ENCODE assay signal across 20 mouse cellular contexts in the genomic region with DNA sequence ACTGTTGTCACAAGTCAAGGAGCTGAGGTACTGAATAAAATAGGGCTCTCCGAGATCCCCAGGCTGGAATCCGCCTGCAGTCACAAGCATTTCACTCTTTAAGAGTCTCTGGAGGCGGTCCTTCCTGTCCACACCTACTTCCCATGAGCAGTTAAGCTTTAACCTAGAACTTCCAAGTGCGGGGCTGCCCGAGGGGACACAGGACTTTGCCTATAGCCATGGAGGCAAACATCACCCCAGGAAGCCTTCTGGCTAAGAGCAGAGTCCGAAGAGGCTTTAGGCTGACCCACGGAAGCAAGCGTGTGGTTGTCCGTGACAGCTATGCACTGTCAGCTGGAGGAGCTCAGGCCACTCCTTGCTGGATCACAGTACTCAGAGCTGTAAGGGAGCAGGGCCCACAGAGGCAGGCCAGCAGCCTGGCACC. TPM values are rescaled to one million over a fixed set of nuclear protein-coding genes. Genes with fewer than 3 reads are reported as not detected.
DNase-seq lines count a peak whose midpoint lies in the region; ATAC-seq and TF ChIP-seq lines count a peak whose summit lies in the region.
"Had no signal": no experiment of that assay in that cellular context is flagged by ENCODE, and none has a peak within 500 bp of the region (broad histone marks: within the 10 kb centered on the region; RNA-seq: fewer than 3 reads in every experiment).

No protein-coding gene starts in this region.

- peak; percentile 80 for DNase-seq in liver, adult 2 months (ENCODE audit: extremely low read depth, low read depth, low spot score)
- no peak for DNase-seq in liver
- DNase-seq in kidney, postnatal 25 days, result peak; percentile 61 to 80
- no peak for DNase-seq in spleen, postnatal 10 days (ENCODE audit: low spot score in 2 of 2)
- no peak for DNase-seq in adrenal gland, adult (ENCODE audit: inconsistent age in 2 of 2, low spot score in 1 of 2)
- DNase-seq in adrenal gland, adult 18-20 months (ENCODE audit: low spot score in 2 of 2), result no peak
- DNase-seq: adrenal gland, adult 2 months; cerebellum, postnatal 36 days; gastrocnemius, postnatal 14 days; layer of hippocampus, postnatal 36 days; right cerebral cortex, adult 18-20 months; thymus, postnatal 4 days had no signal

- peak overlapping the region; percentile 99 for H3K27ac ChIP-seq in liver, adult 2 months (replicated peaks; ENCODE audit: insufficient read depth, low read depth, low read length)
- H3K27ac ChIP-seq in lung, embryonic 16.5 days (ENCODE audit: low read length), result no peak overlapping the region
- H3K27ac ChIP-seq: embryonic facial prominence, embryonic 13.5 days; forebrain, embryonic 15.5 days; hindbrain, postnatal 0 days; limb, embryonic 10.5 days; macrophage had no signal

- no peaks in the 10 kb centered on the region for H3K27me3 ChIP-seq in liver, adult 2 months (ENCODE audit: control insufficient read depth, insufficient read depth, low read length)
- no peaks in the 10 kb centered on the region for H3K27me3 ChIP-seq in lung, embryonic 16.5 days (ENCODE audit: control insufficient read depth, insufficient read depth, low read depth, low read length)
- H3K27me3 ChIP-seq: CH12.LX; embryonic facial prominence, embryonic 13.5 days; forebrain, embryonic 15.5 days; Patski had no signal

- H3K4me3 ChIP-seq in liver, adult 2 months (ENCODE audit: insufficient read depth, low read depth, low read length), result peak overlapping the region; percentile 62
- H3K4me3 ChIP-seq in lung, embryonic 16.5 days (ENCODE audit: low read length), result no peak overlapping the region
- H3K4me3 ChIP-seq: embryonic facial prominence, embryonic 13.5 days; forebrain, embryonic 15.5 days; limb, embryonic 10.5 days had no signal

- no peak for TF ChIP-seq CTCF in liver, adult 2 months (IDR thresholded peaks at IDR 0.05; ENCODE audit: low read depth, low read length)

- no peaks in the 10 kb centered on the region for H3K9me3 ChIP-seq in lung, embryonic 16.5 days (ENCODE audit: control insufficient read depth, low read length)
- H3K9me3 ChIP-seq: embryonic facial prominence, embryonic 13.5 days; forebrain, embryonic 15.5 days; limb, embryonic 10.5 days had no signal

- H3K36me3 ChIP-seq in liver, adult 2 months (ENCODE audit: control insufficient read depth, insufficient read depth, low read length), result no peaks in the 10 kb centered on the region
- H3K36me3 ChIP-seq in lung, embryonic 16.5 days (ENCODE audit: control insufficient read depth, insufficient read depth, low read length), result peaks cover 4% of the 10 kb centered on the region

- 17% methylated on average over 9 of the region's 9 CpGs for WGBS in liver, adult 2 months
- 52% methylated on average over 9 of the region's 9 CpGs for WGBS in lung, embryonic 16.5 days

- H3K4me2 ChIP-seq in lung, embryonic 16.5 days (ENCODE audit: low read depth, low read length), result no peak overlapping the region
- H3K4me2 ChIP-seq: embryonic facial prominence, embryonic 13.5 days; forebrain, embryonic 15.5 days had no signal

- peak; percentile 53 for ATAC-seq in lung, embryonic 16.5 days (ENCODE audit: low read depth)
- ATAC-seq: forebrain, embryonic 15.5 days; hindbrain, postnatal 0 days; Patski had no signal

- peaks cover 53% of the 10 kb centered on the region for H3K4me1 ChIP-seq in liver, adult 2 months (ENCODE audit: control insufficient read depth, insufficient read depth, low read length)
- H3K4me1 ChIP-seq in lung, embryonic 16.5 days (replicated peaks; ENCODE audit: control insufficient read depth, insufficient read depth, low read length), result peaks cover 21% of the 10 kb centered on the region
- H3K4me1 ChIP-seq: embryonic facial prominence, embryonic 13.5 days; limb, embryonic 10.5 days had no signal

- H3K9ac ChIP-seq in liver, adult 2 months (ENCODE audit: low read depth, low read length), result peak overlapping the region; percentile 90
- no peak overlapping the region for H3K9ac ChIP-seq in lung, embryonic 16.5 days (ENCODE audit: low read length)
- H3K9ac ChIP-seq: embryonic facial prominence, embryonic 13.5 days; forebrain, embryonic 15.5 days had no signal

- no peak; the same call in 1 of the 2 replicates for TF ChIP-seq POLR2A in liver, adult 2 months (IDR thresholded peaks at IDR 0.05; ENCODE audit: extremely low read depth, insufficient read depth, low read length)

- no peaks in the 10 kb centered on the region for H3K79me2 ChIP-seq in liver, adult 2 months (ENCODE audit: control insufficient read depth, insufficient read depth, low read length)

RNA-seq across cellular contexts. Expression of a gene that starts 9.9 kb away (rescaled TPM):
- 72.2 and 74.6 TPM in 2 replicates for total RNA-seq in liver, adult 2 months (2014; rRNA removed)
- polyA plus RNA-seq in liver, adult 2 months (2012; rRNA removed), result 26.5 TPM in 2 replicates
- polyA plus RNA-seq in lung, embryonic 16.5 days (2015; fragmentation: Nextera tagmentation; extraction: Ambion mirVana), result 38.2 and 39.3 TPM in 2 replicates
- 10 to 100 TPM; 19.1 to 26.3 TPM for total RNA-seq in adrenal gland, adult 18-20 months (2021)

RNA-seq across cellular contexts. Expression of a gene that starts 46.9 kb away (rescaled TPM):
- total RNA-seq in liver, adult 2 months (2014; rRNA removed), result 21.0 and 21.2 TPM in 2 replicates
- polyA plus RNA-seq in liver, adult 2 months (2012; rRNA removed), result 24.0 and 27.4 TPM in 2 replicates
- polyA plus RNA-seq in lung, embryonic 16.5 days (2015; fragmentation: Nextera tagmentation; extraction: Ambion mirVana), result 85.6 and 86.3 TPM in 2 replicates
- total RNA-seq in adrenal gland, adult 18-20 months (2021), result 10 to 100 TPM; 19.4 to 20.6 TPM

Comparison
In these comparisons a context has a peak if more than half of its experiments do, and no peak if none do; other contexts are left out.
1. DNase-seq: peak in liver, adult 2 months (single experiment) and kidney, postnatal 25 days (2 of 2); none in liver (single experiment), spleen, postnatal 10 days (0 of 2), adrenal gland, adult (0 of 2) and adrenal gland, adult 18-20 months (0 of 2).